Mouse (Mus musculus): ENCODE measurements around the gene Rab8b.

The Rab8b gene

DNA sequence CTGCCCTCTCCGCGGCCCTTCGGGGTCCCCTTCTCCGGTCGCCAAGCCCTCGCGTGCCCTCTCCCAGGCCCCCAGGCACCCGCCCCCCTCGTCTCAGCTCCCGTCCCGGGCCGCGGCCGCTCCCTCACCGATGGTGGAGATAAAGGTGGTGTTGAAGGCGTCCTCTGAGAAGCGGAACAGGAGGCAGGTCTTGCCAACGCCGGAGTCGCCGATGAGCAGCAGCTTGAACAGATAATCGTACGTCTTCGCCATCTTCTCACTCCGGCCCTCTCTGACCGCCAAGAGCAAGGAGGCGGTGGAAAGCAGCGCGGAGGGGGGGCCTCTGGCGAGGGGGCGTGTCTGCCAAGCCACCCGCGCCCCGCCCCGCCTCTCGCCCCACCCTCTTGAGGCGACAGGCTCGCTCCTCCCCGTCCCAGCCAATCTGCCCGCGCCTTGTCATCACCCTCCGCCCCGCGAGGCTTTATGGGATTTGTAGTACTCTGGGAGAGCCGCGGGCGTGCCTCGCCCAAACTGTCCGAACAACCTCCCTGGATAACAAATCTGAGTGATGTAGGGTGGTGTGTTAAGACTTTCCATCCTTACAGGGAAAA is at the start of gene Rab8b:
TSS of gene Rab8b (minus strand) at position 306 of the 590 bp plus-strand sequence.
- DNase-seq (ENCODE audit: low spot score), result peak; percentile 94

DNA sequence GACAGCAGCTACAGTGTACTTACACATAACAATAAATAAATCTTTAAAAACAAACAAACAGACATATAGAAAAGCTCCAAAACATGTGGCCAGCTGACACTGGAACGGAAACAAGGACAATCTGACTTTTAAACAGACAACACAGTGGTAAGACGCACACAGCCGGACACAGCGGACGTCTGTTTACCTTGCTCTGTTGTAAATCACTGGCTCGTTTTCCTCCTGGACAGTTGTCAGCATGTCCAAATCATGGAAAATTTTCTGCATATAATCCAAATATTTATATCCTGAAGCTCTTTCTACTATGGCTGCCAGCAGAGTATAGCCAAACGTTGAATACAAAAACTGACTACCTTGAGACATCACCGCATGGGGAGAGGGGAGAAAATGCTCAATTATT is 48.0 kb upstream of the Rab8b start:
- no peak for DNase-seq (ENCODE audit: low spot score)

DNA sequence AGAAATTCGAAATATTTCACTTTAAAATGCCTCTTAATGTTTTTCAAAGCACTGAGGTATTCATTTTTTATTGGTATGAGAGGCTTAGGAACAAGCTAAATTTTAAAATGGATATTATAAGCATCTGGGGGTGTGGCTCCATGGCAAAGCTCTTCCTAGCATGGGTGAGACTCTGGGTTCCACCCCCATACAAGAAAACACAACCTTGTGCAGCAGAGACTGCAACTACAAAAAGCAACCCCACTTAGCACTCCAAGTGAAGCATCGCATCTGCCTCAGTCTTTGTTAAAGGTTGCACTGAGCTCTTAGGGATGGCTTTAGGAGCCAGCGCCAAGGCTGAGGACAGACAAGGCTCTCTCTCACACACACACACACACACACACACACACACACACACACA is 42.0 kb upstream of the Rab8b start:
- DNase-seq (ENCODE audit: low spot score), result no peak

DNA sequence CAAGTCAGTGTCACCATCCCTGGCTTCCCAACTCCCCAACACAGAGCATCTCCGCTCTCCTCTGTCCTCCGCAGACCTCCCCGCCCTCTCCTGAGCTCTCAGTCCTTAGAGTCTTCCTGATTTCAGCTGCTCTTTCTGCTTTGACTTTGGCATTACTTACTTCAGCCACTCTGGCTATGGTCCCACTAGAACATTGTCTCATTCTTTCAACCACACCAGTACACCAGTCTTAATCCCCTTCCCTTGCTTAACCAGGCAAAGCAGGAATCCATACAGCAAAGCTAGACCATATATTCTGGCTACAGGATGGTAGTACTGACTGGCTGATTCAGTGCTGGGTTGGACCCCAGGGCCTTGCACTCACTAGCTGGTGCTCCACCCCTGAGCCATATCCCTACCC is 38.0 kb upstream of the Rab8b start:
- DNase-seq (ENCODE audit: low spot score), result no peak

DNA sequence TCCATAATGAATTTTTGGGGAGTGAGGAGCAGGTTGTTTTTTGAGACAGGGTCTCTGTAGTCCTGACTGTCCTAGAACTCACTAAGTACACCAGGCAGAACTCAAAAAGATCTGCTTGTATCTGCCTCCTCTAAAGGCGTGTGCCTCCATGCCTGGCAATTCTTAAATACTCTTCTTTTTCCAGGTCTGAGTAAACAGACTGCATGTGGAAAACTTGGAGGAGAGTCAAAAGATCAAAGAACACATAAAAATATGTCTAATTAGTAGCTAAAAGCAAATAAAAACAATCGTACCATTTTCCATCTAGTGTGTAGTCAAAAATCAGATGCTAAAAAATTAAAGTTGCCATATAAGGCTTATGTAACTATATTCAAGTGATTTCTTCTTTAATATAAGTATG is 33.4 kb upstream of the Rab8b start:
- DNase-seq (ENCODE audit: low spot score), result no peak

DNA sequence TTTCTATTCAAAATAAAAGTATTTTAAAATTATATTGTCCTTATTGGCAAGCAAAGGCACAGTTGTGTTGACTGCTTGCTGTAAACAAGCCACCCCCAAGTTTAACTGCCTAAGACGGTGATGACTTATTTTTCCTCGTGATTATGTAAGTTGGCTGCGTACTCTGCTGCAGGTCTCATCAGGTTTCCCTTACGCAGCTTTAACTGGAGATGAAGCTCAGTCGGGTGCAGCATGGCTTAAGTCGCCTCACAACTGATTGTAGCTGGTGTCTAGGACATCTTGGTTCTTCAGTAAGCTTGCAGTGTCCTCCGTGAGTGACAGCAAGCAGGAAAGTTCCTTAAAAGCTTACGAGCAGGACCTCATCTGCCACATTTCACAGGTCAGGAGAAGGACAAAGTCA is 32.8 kb upstream of the Rab8b start:
- DNase-seq (ENCODE audit: low spot score), result no peak

DNA sequence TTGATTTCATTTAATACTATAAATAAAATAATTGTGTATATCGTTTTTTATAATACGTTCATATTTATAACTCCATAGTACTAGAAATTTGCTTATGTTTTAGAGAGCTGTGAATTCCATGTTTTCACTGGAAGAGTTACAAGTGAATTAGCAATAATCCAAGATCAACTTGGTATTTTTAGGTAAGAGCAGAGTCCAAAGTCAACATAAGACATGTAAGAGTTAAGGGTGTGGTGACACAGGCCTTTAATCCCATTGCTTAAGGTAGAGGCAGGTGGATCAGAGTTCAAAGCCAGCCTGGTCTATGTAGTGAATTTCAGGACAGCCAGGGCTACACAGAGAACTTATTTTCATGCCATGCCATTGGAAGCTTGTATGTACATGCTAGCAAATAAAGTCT is 29.0 kb upstream of the Rab8b start:
- DNase-seq (ENCODE audit: low spot score), result no peak

DNA sequence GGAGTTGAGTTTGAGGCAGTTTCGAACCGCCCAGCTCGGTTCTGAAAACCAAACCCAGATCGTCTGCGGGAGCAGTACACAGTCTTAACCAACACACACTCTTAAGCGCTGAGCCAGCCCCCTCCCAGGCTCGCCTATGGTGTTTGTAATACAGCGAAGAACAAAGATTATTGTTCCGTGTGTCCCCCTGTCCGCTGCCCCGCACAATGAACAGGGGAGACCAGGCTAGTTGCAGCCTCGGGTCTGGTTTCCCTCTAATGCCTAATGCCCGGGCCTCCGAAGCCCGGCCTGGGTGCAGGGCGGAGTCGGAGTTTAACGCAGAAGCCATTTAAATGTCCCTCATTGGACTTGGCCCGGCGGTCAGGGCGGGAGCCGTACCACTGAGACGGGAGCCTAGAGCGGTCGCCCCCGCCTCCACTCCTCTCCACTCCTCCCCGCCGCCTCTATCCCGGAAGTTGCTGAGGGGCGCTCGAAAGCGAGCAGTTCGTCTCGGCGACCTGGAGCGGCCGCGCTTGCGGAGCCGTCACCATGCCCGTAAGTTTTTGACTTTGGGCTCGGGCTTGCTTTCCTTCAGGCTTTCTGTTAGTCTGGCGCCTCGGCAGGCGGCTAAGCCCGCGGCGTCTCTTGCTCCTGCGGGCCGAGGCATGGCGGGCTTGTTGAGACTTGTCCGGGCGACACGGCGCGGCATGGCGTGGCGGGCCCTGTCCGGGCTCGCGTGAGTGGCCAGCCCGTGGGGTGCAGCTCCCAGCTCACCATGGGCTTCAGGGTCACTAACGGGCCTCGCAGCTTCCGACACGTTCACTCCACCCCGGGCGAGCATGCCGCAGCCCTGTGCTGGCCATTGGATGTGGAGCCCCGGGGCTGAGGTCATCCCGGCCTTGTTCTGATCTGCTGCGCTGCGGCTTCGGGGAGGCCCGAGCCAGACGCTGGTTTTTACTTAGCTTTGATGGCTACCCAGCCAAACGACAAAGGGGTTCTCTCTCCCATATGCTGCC is 26.5 kb upstream of the Rab8b start, which contains the start of gene Rps27l:
TSS of gene Rps27l (plus strand) at position 440 of the 995 bp plus-strand sequence.
- peak; percentile 92 for DNase-seq (ENCODE audit: low spot score)

DNA sequence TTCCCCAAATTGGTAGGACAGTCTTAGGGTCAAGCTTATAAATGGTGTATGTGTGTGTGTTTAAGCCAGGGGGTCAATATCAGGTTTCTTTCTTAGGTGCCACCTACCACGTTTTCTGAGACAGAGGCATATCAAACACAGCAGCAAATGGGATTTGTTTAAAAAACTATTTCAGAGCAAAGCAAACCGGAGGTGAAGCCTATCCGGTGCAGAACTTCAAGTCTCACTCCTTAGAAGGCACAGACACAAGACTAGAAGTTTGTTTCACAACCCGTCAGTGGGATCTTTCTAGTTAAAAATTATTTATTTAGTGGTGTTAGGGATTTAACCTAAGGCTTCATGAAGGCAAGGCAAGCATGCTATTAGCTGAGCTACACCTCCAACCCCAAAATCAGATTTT is 25.7 kb upstream of the Rab8b start:
- DNase-seq (ENCODE audit: low spot score), result no peak

DNA sequence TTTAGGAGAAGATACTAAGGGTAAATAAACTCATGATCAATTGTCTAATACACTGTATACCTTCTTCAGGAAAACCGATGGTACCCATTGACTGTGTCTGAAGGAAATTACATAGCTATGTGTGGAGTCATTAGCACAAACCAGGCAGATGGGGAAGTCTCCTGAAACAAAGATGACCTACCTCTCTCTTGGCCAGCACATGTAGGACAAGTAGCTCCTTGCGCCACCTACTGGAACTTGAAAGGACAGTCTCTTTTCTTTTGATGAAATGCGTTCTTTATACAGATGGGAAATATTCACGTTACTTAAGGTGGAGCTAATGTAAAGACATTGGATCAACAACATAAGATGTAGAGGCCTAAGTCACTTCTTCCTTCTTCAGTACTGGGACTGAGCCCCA is 19.3 kb upstream of the Rab8b start:
- peak; percentile 59 for DNase-seq (ENCODE audit: low spot score)

DNA sequence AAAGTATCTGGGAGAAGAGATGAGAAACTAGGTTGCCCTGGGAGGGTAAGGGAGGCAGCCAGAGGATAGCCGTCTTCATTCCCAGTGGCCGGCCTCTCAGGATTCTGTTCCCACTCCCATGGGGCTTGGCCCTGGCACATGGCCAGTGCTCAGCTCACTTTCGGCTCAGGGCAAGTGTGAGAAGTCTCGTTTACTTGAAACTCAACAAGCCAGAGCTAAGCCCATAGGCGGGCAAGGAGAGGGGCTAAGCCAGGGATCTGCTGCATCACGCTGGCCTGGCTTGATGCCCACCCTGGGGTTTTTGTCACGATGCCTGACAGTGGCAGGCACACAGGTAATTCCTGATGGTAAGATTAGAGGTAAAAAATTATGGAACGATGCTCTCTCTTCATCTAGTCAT is 18.0 kb upstream of the Rab8b start:
- no peak for DNase-seq (ENCODE audit: low spot score)

DNA sequence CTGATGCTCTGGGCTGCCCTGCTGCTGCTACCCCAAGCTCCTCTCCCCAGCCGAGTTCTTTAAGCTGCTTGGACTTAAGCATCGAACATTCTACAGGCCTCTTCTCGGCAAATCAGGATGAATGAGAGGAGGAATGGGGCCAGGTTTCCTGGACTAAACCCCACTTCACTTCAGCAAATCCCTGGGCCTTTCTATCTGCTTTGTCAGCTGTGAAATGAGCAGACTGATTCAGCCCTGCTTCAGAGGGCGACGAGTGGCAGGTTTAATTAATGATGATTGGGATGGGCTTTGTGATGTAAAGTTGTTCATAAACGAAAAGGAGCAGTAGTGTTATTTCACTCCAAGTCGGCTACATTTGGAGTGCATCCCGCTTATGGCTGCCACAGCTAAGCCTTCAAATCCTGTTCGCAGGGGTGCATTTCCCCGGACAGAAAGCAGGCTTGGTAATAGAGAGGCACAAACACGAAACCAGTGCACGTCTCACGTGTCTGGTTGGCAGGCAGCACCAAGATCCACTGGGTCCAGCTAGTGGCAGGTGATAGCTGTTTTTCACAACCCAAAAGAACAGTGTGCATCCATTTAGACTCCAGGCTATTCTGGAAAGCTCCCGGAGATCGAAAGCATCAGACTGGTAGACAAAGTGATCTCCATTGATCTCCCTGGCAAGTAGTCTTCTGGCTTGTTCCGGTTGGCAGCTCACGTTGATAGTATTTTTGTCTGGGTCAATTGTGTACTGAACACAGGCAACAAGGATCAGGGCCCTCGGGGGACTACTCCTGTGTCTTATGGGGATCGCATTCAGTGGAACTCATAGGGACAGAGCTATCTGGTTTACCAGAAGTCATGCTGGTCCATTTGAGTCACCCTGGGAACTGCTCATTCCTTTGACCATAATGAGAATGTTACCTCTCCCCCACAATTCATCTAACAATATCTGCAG is 14.7 kb upstream of the Rab8b start:
- no peak for DNase-seq (ENCODE audit: low spot score)

DNA sequence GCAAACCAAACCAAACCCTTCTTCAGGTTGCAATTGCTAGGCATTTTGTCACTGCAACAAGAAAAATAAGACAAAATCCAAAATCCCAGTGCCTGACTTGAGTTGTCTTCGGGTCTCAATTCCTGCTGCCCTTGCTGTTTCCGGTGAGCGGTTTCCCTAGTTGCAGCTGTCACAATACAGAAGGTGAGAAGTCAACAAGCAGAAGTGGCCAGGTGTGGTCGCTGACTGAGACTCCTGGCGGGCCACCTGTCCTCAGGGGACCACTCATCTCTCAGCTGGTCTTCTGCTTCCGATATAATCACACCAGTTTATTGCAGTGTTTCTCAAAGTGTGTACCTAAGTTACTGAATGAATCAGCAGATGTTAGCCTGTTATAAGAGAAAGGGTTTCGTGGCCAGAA is 10.9 kb upstream of the Rab8b start:
- no peak for DNase-seq (ENCODE audit: low spot score)

DNA sequence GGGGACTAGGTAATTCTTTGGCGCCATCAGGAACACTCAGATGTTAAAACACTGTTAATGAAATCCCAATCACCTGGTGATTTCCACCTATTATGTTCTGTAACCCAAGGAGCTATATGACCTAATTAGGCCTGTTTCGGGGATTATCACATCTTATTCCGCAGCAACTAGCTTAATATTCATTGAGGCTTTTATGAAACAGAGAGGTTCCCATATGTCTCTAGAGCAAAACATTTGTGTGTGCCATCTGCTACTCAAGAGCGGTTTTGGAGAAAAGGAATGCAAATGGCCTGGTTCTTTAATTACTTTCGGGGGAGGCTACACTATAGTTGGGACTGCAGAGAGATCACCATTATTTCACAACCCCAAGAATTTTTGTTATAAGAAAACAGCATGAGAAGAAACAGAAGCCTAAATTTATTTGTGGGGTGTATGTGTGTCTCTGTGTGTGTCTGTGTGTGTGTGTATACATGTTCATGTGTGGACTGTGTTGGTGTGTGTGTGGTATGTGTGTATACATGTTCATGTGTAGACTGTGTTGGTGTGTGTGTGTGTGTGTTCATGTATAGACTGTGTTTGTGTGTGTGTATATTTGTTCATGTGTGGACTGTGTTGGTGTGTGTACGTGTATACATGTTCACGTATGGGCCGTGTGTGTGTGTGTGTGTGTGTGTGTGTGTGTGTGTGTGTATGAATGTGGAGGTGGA is 8.4 kb upstream of the Rab8b start:
- no peak for DNase-seq (ENCODE audit: low spot score)

DNA sequence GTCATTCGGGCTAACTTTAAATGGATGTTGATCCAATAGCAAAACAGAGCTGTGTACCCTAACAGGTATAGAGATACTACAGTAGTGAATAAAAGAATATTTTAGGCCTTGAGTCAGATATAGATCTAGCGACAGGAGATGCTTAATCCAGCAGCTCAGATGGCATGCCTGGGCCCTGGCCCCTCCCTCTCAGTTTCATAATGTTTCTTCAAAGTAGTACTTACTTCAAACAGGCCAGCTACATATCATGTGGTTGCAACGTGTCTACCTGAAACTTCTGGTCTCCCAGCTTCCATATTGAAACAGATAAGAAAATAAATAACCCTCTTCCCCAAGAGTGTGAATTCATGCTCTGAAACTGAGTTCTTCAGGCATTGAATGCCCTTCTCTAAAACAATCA is 6.4 kb upstream of the Rab8b start:
- DNase-seq (ENCODE audit: low spot score), result no peak

DNA sequence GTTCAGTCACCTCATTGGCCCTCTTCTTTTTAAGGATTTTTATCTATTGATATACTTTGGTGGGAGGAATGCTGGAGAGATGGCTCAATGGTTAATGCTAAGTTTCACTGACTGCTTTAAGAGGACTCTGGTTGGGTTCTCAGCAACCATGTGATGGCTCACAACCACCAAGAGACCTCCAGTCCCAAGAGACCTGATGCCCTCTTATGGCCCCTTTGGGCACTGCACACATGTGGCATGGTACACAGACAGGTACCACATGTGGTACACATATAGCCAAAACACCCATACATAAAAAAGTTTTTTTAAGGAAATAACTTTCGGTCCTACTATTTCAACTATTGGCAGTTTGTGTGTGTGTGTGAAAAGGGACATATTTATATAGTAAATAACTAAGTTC is 2.6 kb upstream of the Rab8b start:
- peak; percentile 43 for DNase-seq (ENCODE audit: low spot score)

DNA sequence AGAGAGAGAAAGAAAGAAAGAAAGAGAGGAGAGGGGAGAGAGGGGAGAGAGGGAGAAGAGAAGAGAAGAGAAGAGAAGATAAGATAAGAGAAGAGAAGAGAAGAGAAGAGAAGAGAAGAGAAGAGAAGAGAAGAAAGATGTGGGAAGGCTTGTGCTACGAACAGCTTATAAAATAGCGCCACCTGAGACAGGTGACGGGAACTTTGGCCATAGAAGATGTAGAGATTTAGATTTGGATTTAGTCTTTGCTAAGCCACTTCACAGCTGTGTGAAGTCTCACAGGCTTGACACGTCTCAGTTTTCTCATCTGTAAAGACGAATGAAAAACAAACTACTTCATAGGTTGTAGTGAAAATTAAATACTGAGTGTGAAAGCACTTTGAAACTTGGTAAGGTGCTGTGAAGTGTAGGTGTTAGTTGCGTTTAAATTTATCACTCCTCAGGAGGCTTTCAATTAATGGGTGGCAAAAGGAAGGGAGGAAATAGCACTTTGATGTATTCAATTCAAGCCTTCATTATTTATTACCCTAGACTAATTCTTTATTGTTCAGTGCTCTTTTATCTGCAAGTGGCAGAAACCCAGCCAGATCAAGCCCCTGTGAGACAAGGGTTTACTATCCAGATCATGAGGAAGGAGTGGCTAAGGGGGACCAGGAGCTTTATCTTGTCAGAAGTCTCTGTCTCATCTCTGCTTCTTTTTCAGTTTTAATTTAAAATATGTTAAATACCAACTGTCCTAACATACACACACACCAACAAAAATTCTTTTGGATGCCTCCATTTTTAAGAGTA is 1.2 kb upstream of the Rab8b start:
- peak; percentile 50 for DNase-seq (ENCODE audit: low spot score)

DNA sequence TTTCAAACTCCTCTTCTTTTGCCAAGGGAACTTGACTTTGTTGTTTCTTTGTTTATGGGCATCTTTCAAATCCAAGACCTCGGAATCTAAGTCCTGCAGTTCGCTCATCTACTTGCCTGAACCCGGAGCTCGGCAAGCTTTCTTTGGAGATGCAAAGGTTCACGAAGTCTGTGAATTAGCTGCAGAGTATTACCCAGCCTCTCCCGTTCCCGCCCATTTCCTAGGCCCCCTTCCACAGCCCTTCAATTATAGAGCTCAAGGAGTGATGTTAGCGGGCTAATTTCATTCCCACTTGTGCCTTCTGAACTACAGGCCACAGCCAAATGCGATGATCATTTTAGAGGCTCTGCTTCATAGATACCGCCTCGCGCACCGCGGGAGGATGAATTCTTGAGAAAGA is 494 bp upstream of the Rab8b start:
- no peak for DNase-seq (ENCODE audit: low spot score)

DNA sequence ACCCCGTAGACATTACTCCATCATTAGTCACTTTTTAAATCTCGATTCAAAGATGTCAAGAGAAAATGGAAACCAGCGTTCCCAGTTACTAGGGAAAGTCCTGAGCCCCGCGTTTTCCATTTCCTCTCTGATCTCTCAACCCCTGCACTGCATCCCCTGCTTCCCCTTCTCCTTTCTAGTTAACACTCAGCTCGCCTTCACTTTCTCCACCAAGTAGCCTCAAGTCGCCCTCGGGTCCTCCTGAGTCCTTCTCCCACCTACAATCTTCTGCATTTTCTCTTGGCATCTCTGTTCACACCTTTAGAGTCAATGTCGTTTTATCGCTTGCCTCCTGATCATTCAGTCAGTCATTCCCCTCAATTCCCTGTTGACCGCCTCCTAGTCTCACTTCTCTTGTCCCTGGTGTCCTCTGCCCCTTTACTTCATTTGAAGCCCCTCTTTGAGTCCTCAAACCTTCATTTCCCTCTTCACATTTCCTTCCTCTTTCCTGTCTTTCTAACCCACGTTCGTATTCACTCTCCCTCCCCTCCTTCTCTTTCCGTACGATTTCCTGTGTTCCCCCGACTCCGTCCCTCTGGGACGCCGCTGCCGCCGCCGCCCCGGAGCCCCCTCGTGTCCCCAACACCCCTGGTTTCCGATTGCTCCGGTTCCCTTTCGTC is 686 bp downstream of the Rab8b start:
- DNase-seq (ENCODE audit: low spot score), result no peak

DNA sequence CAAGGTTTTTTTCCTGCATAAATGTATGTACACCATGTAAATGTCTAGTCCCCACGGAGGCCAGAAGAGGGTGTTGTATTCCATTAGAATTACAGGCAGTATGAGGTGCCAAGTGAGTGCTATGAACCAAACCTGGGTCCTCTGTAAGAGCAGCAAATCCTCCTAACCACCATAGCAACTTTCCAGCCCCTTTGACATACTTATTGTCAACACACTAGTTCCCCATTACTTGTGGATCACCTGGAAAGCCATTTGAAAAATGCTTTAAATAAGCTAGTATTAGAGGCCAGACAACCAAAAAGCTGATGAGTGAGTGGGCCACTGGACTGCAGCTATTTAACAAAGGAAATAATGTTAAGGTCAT is 1.6 kb downstream of the Rab8b start:
- DNase-seq (ENCODE audit: low spot score), result no peak

Measured in T-cell, adult 2 months (primary cell).